Mouse (Mus musculus) adrenal gland, postnatal 14 days (tissue): ENCODE data around the gene Mul1. TPM values are rescaled to one million over a fixed set of nuclear protein-coding genes. Genes with fewer than 3 reads are reported as not detected.

Source experiments
- DNase-seq: peaks from one replicate; pipeline ENCODE4 v3.0.0; 2021; ENCODE audit warnings: mixed read lengths
- total RNA-seq: library from RNA; stranded (reverse); gene quantifications from 2 replicates; pipeline ENCODE4 v1.2.3, GENCODE M21; 2021

The Mul1 gene
- total RNA-seq, 1 experiment from 2014 or later = 57.6 TPM

- no peak for DNase-seq
These were observed 27.0 kb downstream of the Mul1 start for GRCm38 (mm10) chr4:138461471-138461870.

GRCm38 (mm10) chr4:138462971-138463831 lies 28.7 kb downstream of the Mul1 start:
- peak; percentile 29 for DNase-seq

GRCm38 (mm10) chr4:138463832-138464487 lies 29.5 kb downstream of the Mul1 start:
- peak; percentile 92 for DNase-seq

- peak; percentile 86 for DNase-seq
These were observed 30.3 kb downstream of the Mul1 start for GRCm38 (mm10) chr4:138464667-138465353.

- no peak for DNase-seq
These were observed 31.0 kb downstream of the Mul1 start for GRCm38 (mm10) chr4:138465446-138465845.

- DNase-seq = no peak
These were observed 32.2 kb downstream of the Mul1 start for GRCm38 (mm10) chr4:138466690-138467089.

GRCm38 (mm10) chr4:138467451-138467850 lies 33.0 kb downstream of the Mul1 start:
- no peak for DNase-seq

- DNase-seq = no peak
These were observed 34.6 kb downstream of the Mul1 start for GRCm38 (mm10) chr4:138469080-138469479.

- no peak for DNase-seq
These were observed 36.8 kb downstream of the Mul1 start for GRCm38 (mm10) chr4:138471241-138471640.

GRCm38 (mm10) chr4:138479595-138479994 lies 45.1 kb downstream of the Mul1 start:
- no peak for DNase-seq

GRCm38 (mm10) chr4:138480962-138481361 lies 46.5 kb downstream of the Mul1 start:
- no peak for DNase-seq

GRCm38 (mm10) chr4:138482721-138483120 lies 48.2 kb downstream of the Mul1 start:
- DNase-seq = no peak

GRCm38 (mm10) chr4:138488241-138488640 lies 53.8 kb downstream of the Mul1 start:
- no peak for DNase-seq

GRCm38 (mm10) chr4:138491088-138491487 lies 56.6 kb downstream of the Mul1 start:
- no peak for DNase-seq

Other genes with a start within 250 kb of the Mul1 start
- 164 and 180 TPM in 2 replicates for gene Hp1bp3, start 218.4 kb upstream of the Mul1 start, total RNA-seq
- 1.8 and 2.0 TPM in 2 replicates for gene Sh2d5, start 184.3 kb upstream of the Mul1 start, total RNA-seq
- gene Kif17, start 184.2 kb upstream of the Mul1 start, total RNA-seq = 3.6 and 3.8 TPM in 2 replicates
- 113 and 115 TPM in 2 replicates for gene Ddost, start 129.9 kb upstream of the Mul1 start, total RNA-seq
- gene Pink1, start 108.4 kb upstream of the Mul1 start, total RNA-seq = 149 and 151 TPM in 2 replicates
- gene Cda, start 66.7 kb upstream of the Mul1 start, total RNA-seq = 10.4 and 11.5 TPM in 2 replicates
- 2.1 and 3.0 TPM in 2 replicates for gene Fam43b, start 38.1 kb upstream of the Mul1 start, total RNA-seq
- 18.9 and 22.9 TPM in 2 replicates for gene Camk2n1, start 19.6 kb downstream of the Mul1 start, total RNA-seq
- gene Vwa5b1, start 201.2 kb downstream of the Mul1 start, total RNA-seq = not detected in 2 replicates